Mouse (Mus musculus): ENCODE results near the gene Asb11.

The Asb11 gene

DNA sequence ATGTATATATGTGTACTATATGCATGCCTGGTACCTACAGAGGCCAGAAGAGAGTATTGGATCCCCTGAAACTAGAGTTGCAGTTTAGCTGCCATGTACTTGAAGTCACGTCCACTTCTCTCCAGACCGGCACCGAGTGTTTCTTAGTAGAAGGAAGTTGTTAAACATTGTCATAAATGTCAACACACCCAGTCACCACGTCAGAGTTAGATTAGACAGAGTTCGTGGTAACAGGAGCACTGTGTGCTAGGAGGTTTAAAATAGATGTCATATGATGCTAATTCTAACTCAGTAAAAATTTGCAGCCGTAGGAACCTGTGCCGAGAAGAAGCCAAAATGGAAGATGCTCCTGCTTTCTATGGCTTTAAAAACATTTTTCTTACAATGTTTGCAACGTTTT lies at the start of gene Asb11:
TSS of gene Asb11 (plus strand) at position 286 of the 400 bp plus-strand sequence.
- no peak for DNase-seq (ENCODE audit: low read depth)

DNA sequence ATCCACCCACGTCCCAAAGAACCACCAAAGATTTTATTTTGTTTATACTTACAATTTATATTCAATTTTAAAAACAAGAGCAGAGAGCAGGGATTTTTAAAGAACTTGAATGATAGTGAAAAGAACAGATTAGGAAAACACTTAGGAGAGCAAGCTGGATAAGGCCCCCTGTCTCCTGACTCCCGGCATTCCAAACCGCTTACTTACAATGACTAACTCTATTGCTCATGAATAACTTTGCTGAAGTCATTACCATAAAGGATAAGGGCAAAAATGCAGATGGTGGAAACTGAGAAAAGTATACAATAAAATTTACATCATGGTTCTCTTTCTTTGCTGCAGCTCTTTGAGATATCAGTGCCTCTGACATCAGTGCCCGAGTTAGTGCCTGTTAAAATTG lies 42.7 kb upstream of the Asb11 start:
- DNase-seq (ENCODE audit: low read depth), result no peak

DNA sequence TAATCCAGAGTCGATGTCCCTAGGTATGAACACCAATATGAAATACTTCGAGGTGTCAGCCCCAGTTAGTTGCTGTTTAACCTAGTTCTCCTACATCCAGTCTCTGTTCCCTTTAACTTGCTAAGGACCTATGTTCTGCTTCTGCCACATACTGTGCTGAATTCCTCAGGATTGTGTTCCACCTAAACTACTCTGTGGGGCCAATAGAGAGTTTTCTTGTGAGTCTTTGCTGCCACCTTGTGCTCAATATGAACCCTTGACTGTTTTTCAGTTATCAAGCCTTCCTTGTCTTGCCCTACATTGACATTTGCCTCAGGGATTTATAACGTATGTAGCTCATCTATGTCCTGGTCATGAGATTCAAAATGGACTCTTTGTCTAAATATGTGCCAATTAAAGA lies 38.3 kb upstream of the Asb11 start:
- no peak for DNase-seq (ENCODE audit: low read depth)

DNA sequence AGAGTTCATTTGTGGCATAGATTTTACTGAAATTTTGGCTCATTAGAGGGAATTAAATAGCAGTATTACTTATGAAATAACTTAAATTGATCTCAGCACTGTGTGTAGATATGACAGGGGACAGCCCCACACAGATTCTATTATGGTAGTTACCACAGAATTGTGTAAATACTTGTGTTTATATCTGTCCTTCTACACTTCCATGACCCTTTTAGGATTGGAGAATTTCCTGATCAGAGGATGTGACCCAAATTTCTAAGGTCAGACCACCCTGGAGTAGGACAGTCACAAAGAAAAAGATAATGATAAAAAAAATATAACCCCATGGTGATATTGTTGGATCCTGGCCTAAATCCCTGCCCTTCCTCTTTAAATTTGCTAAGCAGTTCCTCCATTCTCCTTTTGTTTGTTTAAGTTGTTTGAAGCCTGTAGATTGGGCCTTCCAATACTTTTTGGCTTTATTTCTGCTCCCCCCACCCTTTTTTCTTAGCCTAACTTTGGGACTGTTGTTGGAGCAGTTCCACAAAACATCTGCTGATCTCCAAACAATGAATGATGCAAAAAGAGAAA lies 31.6 kb upstream of the Asb11 start:
- no peak for DNase-seq (ENCODE audit: low read depth)

DNA sequence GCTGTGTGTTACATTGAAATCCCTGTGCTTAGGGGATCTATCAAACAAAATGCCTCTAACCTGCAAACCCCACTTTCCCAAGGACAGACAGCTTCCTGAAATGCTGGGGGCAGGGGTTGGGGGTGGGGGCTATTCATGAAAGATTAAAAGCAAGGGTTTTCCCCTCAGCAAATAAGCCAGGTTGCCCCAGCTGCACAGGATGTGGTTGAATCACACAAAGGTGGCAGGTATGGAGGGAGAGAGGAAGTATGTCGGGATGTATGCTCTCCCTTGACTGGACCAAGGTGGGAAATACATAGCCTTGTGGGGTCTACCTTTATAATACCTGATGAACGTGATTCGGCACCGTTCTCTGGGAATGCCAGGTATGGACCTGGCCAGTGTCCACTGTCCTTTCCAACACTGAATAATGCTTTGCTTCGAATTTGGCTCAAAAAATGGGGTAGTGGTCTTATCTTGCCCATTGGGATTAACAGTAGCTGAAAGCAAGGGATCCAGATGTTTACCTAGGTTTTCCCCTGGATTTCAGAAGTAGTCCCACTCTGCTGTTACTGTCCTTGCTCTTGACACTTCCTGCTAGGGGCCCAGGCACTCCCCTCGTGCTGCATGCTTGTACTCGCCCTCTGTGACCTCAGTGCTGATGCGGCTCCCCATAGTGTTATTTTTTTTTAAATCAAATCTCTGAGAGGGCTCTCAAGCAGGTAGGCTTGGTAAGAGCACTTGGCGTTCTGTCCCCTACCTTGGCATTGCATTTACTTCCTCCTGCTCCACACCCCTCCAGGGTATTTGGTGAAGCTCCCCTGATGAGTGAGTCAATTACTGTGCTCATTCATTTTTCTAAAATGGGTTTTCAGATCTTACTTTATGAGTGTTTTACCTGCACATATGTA lies 30.4 kb upstream of the Asb11 start:
- DNase-seq (ENCODE audit: low read depth), result no peak

DNA sequence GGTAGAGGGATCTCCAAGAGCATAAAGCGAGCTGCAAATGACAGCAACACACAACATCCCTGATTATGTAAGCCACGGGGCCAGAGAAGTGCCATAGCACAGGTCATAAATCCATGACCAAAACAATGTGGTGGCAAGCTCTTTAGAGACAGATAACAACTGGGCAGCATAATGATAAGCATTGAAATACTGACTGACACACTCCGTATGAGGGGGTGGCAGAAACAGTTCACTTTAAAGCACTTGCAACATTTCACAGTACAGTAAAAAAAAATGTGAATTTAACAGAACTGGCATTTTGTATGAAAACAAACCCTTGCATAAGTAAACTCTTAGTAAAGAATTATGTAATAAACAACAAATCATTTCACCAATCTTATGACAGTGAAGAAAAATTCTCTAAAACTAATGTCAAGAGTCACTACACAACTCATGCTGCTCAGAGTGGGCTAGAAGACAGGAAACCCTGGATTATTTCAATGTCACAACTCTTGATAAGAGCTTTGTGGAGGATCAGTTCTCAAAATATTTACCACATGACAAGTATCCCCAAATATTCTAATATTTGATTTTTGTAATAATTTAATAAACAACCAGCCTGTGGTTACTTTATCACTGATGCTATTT lies 28.4 kb upstream of the Asb11 start:
- DNase-seq (ENCODE audit: low read depth), result no peak

DNA sequence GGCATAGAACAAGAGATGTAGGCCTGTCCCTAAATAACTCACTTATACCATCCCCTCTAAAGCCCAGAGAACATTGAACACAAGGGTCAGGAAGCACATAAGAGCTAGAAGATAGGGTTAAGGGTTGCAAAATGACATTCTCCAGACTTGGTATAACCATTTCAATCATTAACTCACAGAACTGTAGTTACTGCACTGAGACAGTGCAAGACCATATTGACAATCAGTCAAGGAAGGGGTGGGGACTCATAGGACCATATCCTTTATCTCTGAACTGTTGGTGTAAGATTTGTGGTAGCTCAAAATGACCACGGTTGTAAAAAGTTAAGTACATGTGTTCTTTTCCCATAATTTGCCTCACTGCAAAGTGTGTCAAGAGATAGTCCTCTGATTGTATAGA lies 26.2 kb upstream of the Asb11 start:
- DNase-seq (ENCODE audit: low read depth), result no peak

DNA sequence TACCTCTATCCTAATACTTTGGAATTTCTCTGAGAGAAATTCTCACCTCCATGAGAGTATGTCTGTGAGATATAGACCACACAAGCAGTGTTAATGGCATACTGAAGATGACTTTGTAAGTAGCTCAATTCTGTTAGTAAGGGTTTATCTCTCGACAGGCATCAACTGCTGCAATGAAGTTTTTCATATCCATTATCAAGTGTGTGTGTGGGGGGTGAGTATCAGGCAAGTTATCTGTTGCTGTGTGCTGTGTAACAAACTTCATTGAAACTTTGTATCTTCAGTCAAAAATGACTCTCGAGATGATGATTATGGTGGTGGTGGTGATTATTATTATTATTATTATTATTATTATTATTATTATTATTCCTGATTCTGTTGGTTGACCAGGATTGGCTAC lies 20.0 kb upstream of the Asb11 start:
- no peak for DNase-seq (ENCODE audit: low read depth)

DNA sequence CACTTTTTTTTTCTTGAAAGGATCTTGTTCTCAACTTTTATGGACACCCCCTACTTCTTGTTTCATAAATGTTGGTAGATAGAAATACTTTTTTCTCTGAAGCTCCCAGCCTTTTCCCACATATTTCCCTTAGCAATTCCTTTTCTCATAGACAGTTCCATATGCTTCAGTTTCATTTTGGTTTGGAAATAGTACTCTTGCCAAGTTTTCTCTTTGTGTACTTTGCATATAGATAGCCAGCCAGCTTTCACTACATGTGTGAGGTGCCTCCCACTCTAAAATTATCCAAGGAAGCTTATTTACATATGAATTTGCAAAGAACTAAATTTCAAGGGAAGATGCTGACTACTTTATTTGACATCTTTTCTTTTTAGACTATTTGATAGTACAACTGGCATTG lies 18.8 kb upstream of the Asb11 start:
- no peak for DNase-seq (ENCODE audit: low read depth)

DNA sequence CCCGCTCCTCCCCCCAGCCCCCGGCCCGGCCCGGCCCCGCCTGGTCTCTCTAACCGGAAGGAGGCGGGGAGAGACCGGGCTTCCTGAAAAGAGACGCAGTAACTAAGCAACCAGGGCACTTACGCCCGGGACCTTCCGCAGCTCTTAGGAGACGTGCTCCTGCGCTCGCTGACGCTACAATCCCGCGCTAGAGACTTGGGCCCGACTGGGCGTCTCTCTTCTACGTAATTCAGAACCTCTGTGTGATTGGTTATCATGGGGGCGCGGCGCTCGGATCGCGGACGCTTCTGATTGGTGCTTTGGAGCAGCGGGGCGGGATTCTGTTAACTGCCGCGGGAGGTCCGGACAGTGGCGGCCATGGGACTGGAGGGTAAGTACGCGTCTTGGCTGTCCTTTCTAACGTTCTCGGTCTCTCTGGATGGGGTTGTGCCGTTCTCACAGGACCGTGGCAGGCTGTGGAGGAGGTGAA lies 17.3 kb upstream of the Asb11 start, which contains the start of gene Piga:
TSS of gene Piga (plus strand) at position 317 of the 469 bp plus-strand sequence.
- peak; percentile 80 for DNase-seq (ENCODE audit: low read depth)

DNA sequence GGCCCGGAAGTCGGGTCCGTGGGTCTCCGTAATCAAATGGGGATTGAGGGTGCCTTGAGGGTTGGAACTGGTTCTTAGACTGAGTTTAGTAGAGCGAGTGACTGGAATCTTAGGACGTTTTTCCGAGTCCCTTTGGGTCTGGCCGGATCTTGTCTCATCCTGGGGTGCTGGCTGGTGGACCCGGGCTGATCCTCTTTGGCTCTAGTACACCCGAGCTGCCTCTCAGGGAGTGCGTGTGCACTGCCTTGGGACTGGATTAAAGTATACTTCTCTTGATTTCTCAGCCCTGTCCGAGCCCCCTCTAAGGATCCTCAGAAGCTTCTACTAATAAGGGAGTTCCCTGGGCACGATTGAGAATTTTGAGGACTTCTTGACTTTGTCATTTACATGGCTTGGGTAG lies 16.8 kb upstream of the Asb11 start:
- DNase-seq (ENCODE audit: low read depth), result no peak

DNA sequence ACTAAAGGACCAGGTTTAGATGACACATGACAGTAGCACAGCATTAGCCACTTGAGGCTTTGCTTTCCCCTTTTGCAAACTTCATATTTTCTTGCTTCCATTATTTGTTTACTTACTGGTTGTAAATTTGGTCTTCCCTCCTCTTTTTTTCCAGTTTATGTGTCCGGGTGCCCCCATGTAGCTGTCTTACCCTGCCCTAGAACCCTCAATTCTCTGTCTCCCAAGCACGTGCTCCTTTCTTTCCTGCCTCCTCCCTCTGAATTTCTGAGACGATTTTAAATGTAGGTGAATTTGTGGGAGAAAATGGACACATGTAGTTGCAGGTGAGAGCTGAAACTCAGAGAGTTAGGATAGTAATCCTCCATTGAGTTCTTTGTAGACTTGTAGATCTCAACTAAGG lies 16.3 kb upstream of the Asb11 start:
- no peak for DNase-seq (ENCODE audit: low read depth)

DNA sequence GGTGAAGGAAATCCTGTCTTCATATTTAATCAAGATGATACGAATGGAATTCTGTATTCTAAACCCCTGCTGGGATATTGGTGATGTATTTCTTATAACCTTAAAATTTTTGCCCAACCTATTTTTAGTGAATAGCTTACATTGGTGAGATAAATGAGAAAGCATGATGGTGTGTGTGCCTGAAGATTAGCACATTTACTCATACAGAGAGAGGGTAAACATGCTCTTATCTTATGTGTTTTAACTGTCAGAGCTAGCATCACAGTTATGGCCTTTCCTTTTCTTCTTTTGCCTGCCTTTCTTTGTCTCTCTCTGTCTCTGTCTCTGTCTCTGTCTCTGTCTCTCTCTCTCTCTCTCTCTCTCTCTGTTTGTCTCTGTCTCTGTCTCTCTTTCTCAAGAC lies 12.0 kb upstream of the Asb11 start:
- no peak for DNase-seq (ENCODE audit: low read depth)

DNA sequence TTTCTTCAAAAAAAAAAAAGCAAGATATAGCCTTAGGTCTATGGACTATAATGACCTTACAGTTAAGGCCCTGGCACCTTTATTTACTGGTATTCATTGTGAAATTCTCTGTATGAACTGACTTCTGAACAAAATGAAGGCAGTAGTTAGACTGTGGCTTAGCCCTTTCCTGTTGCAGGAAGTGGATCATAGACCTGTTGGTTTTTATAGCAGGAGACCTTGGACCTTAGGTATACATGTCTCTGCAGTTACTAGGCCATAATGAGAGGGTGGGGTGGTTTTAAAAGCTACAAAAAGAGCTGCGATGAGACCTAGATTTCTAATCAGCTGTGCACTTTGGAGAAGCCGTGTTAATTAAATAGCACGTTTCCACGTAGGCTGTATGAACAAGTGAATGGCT lies 9.5 kb upstream of the Asb11 start:
- DNase-seq (ENCODE audit: low read depth), result no peak

DNA sequence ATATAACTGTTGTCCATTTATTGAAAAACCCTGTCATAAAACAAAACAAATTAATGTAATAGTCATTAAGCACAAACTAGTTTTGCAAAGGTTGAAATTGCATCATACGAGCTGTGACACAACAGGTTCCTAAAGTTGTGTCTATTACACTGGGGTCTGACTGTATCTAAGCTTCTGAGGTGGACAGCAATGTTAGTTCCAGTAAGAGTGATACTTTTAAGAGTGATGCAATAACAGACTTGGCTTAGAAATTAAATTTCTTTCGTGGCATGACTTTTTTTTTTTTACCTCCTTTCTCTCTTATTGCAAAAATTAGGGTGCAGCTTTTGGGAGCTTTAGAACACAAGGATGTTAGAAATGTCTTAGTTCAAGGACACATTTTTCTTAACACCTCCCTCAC lies 8.6 kb upstream of the Asb11 start:
- no peak for DNase-seq (ENCODE audit: low read depth)

DNA sequence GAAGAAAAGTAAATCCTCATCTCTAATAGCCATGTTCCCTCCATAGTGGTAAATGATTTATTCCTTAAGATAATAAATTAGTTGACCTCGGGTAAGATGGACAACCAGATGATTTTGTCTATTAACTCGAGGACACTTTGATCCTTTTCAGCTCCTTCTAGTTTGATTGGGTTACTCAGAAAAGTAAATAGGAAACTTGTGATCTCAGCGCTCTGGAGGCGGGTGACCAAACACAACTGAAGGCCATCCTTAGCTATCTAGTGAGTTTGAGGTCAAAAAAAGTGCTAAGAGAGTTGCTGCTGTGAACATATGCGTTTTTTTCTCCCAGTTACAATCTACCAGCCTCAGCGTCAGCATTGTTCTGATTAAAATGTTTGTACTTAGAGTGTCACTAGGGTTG lies 6.2 kb upstream of the Asb11 start:
- DNase-seq (ENCODE audit: low read depth), result no peak

DNA sequence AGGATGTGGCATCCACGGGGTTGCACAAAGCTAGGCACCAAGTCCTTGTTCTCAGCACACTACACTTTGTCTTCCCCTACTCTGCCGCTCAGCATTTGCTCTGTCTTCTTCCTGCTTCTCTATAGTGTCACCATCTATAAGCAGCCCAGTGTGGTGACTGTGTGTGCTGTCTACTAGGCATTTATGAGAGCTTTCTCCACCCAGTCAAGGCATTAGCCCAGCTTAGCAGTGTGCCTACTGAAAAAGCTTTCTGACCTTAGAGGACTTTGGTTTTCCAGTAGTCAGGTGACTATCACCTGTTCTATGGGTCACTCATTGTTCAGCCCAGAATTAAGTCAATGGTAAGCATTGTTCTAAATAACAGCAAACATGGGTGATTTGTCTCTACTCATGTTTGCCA lies 5.7 kb upstream of the Asb11 start:
- DNase-seq (ENCODE audit: low read depth), result no peak

DNA sequence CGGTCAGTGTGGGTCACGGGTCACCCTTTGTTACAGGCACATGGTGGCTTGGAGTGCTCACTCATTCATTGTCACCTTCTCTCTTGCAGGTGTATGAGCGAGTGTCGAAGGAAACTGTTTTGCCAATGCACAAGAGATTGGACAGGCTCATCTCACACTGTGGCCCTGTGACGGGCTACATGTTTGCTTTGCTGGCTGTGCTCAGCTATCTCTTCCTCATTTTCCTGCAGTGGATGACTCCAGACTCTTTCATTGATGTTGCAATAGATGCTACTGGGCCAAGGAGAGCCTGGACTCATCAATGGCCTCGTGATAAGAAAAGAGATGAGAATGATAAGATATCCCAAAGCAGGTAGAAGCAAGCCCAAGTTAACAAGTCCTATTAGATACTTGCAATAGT lies 5.3 kb upstream of the Asb11 start:
- DNase-seq (ENCODE audit: low read depth), result no peak

DNA sequence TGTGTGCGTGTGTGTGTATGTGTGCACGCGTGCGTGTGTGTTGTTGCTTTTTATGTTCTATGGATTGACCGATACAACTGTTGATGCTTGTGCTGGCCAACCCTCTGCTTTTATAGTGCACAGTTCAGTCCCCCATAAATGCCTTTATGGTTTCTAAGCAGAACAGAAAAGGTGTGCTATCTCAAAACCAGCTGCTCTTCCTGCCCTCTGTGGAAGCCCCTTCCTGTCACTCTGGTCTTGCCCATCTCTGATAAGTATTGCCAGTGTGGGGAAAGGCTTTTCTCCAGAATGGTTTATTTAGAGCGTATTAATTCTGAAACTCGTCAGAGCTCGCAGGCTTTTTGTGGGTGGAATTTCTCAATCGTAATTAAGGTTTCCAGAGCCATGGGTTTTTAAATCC lies 4.1 kb upstream of the Asb11 start:
- DNase-seq (ENCODE audit: low read depth), result no peak

DNA sequence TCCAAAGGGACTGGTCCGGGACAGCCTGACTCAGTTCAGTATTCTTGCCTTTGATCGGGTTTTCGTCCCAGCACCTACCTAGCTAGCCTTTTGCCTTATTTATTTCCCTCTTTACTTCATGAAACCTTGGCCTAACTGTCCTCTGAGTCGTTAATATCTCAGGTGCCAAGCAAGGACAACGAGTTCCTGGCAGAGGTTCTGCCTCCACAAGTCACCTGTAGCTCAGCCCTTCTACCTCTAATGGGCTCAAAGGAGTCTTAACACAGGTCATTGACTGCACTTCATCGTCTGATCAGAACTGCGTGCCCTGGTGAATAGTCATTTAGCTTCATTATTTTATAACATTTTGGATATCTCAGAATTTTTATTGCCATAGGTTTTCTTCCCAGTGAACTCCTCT lies 2.7 kb downstream of the Asb11 start:
- DNase-seq (ENCODE audit: low read depth), result no peak

DNA sequence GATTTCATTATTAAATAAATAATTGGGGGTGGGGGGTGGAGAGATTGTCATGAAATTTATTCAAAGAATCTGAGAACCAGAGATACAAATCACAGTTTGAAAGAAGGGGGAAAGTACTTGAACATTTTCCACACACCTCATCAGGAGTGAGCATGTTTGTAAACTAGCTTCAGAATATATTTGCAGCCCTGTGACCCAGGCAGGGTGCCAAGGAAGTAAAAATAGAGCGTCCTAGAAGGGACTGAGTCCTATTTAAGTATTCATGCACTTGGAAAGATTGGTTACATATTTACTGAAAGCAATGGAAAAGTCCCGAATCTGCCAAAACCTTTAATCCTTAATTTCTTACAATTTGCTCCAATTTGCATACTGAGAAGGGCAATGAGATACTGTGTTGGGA lies 3.3 kb downstream of the Asb11 start:
- no peak for DNase-seq (ENCODE audit: low read depth)

DNA sequence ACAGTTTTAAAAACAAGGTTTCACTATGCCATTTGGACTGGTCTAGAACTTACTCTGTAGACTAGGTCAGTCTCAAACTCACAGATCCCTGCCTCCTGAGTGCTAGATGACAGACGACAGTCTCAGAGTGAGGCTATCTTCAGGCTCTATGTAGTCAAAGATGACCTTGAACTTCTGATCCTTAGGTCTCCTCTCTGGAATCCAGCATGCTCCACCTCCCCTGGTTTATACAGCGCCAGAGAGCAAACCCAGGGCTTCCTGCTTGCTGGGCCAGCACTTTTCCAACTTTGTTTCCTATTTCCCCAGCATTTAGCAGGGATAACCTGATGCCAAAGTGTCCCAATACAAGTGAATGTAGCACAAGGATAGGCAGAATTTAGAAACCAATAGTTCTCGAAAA lies 3.9 kb downstream of the Asb11 start:
- DNase-seq (ENCODE audit: low read depth), result no peak

DNA sequence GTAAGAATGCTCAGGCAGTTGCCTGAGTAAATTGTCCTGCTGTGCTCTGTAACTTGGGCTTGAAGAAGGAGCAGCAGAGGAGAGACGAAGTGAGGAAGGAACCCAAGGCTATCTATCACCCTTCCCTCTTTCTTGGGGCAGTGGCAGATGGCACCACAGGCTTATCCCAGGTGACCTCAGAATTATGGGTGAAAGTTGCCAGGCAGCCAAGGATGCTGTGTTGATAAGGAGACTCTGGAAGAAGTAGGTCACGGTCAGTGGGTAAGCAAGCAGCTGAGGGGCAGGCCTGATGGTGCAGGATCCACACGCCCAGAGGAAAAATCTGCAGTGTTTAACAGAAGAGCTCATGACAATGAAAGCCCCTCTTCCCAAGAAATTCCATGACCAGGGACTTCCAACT lies 4.5 kb downstream of the Asb11 start:
- DNase-seq (ENCODE audit: low read depth), result no peak

Data from c-Kit-positive CD71-positive TER-119-negative erythroid progenitor cells, embryonic 14.5 days (primary cell).